Mouse (Mus musculus): Measurements from ENCODE around the gene Arhgap32. TPM values are rescaled to one million over a fixed set of nuclear protein-coding genes. Genes with fewer than 3 reads are reported as not detected.

The Arhgap32 gene
- 9.6 and 10.7 TPM in 2 replicates for polyA plus RNA-seq (2015; fragmentation: Nextera tagmentation; extraction: Ambion mirVana)

- no peak within 1 kb of the TSS for H3K27ac ChIP-seq (ENCODE audit: low read length)
These were observed at the start of gene Arhgap32 for GRCm38 (mm10) chr9:32115786-32116185. TSS of gene Arhgap32 (plus strand) at chr9:32116136.

GRCm38 (mm10) chr9:32072778-32073177 is 43.2 kb upstream of the Arhgap32 start:
- Histone ChIP-seq H3K36me3 (ENCODE audit: insufficient read depth, low read length) (0 out of 2 replicates have a peak, but pooled peaks cover 4% of the 10 kb centered on the region), H3K4me3 (ENCODE audit: low read length) (no peak overlapping the region), H3K9me3 (ENCODE audit: low read length) (no peaks in the 10 kb centered on the region), H3K4me2 (replicated peaks; ENCODE audit: low read depth, low read length) (no peak overlapping the region), H3K27ac (ENCODE audit: low read length) (no peak overlapping the region), H3K4me1 (ENCODE audit: insufficient read depth, low read length) (no peaks in the 10 kb centered on the region), H3K9ac (replicated peaks; ENCODE audit: low read length) (no peak overlapping the region), H3K27me3 (ENCODE audit: insufficient read depth, low read length) (no peaks in the 10 kb centered on the region)
- 87% methylated on average over 6 of the region's 6 CpGs for WGBS
- no peak for ATAC-seq (ENCODE audit: low FRiP score, low TSS enrichment)

More at GRCm38 (mm10) chr9:32115786-32116185, at the start of gene Arhgap32:
- Histone ChIP-seq H3K4me3 (ENCODE audit: low read length) (no peak within 1 kb of the TSS), H3K27me3 (ENCODE audit: insufficient read depth, low read length) (no peaks in the 10 kb centered on the region), H3K4me1 (ENCODE audit: insufficient read depth, low read length) (peaks cover 5% of the 10 kb centered on the region; the same call in 1 of the 2 replicates), H3K4me2 (replicated peaks; ENCODE audit: low read depth, low read length) (no peak within 1 kb of the TSS), H3K9ac (replicated peaks; ENCODE audit: low read length) (no peak within 1 kb of the TSS), H3K36me3 (ENCODE audit: insufficient read depth, low read length) (no peaks in the 10 kb centered on the region), H3K9me3 (ENCODE audit: low read length) (no peaks in the 10 kb centered on the region)
- 82% methylated on average over 1 of the region's 1 CpGs for WGBS
- no peak for ATAC-seq (ENCODE audit: low FRiP score, low TSS enrichment)

- ATAC-seq (ENCODE audit: low FRiP score, low TSS enrichment), result no peak
- 58% methylated on average over 4 of the region's 4 CpGs for WGBS
These were observed 27.7 kb upstream of the Arhgap32 start for GRCm38 (mm10) chr9:32088106-32088776.

GRCm38 (mm10) chr9:32088882-32089281 is 27.1 kb upstream of the Arhgap32 start:
- Histone ChIP-seq H3K9ac (replicated peaks; ENCODE audit: low read length) (no peak overlapping the region), H3K27me3 (ENCODE audit: insufficient read depth, low read length) (no peaks in the 10 kb centered on the region), H3K4me2 (replicated peaks; ENCODE audit: low read depth, low read length) (no peak overlapping the region), H3K4me1 (ENCODE audit: insufficient read depth, low read length) (peaks cover 11% of the 10 kb centered on the region), H3K27ac (ENCODE audit: low read length) (no peak overlapping the region), H3K4me3 (ENCODE audit: low read length) (no peak overlapping the region), H3K9me3 (ENCODE audit: low read length) (no peaks in the 10 kb centered on the region), H3K36me3 (ENCODE audit: insufficient read depth, low read length) (no peaks in the 10 kb centered on the region)
- ATAC-seq (ENCODE audit: low FRiP score, low TSS enrichment), result no peak
- WGBS, result 75% methylated on average over 3 of the region's 3 CpGs

More at GRCm38 (mm10) chr9:32088106-32088776, 27.7 kb upstream of the Arhgap32 start:
- peaks cover 11% of the 10 kb centered on the region for H3K4me1 ChIP-seq (ENCODE audit: insufficient read depth, low read length)
- no peaks in the 10 kb centered on the region for H3K36me3 ChIP-seq (ENCODE audit: insufficient read depth, low read length)
- no peaks in the 10 kb centered on the region for H3K27me3 ChIP-seq (ENCODE audit: insufficient read depth, low read length)
- H3K4me3 ChIP-seq (ENCODE audit: low read length), result no peak overlapping the region
- H3K27ac ChIP-seq (ENCODE audit: low read length), result 0 out of 2 replicates have a peak overlapping the region, but pooled peaks have one; percentile 4
- H3K9ac ChIP-seq (replicated peaks; ENCODE audit: low read length), result no peak overlapping the region
- no peak overlapping the region for H3K4me2 ChIP-seq (replicated peaks; ENCODE audit: low read depth, low read length)
- no peaks in the 10 kb centered on the region for H3K9me3 ChIP-seq (ENCODE audit: low read length)

- WGBS, result 46% methylated on average over 2 of the region's 2 CpGs
- no peak overlapping the region for H3K9ac ChIP-seq (replicated peaks; ENCODE audit: low read length)
- no peaks in the 10 kb centered on the region for H3K36me3 ChIP-seq (ENCODE audit: insufficient read depth, low read length)
- ATAC-seq (ENCODE audit: low FRiP score, low TSS enrichment), result no peak
- no peaks in the 10 kb centered on the region for H3K9me3 ChIP-seq (ENCODE audit: low read length)
- no peak overlapping the region for H3K4me2 ChIP-seq (replicated peaks; ENCODE audit: low read depth, low read length)
- no peak overlapping the region for H3K4me3 ChIP-seq (ENCODE audit: low read length)
- H3K27ac ChIP-seq (ENCODE audit: low read length), result no peak overlapping the region
- H3K27me3 ChIP-seq (ENCODE audit: insufficient read depth, low read length), result no peaks in the 10 kb centered on the region
- H3K4me1 ChIP-seq (ENCODE audit: insufficient read depth, low read length), result peaks cover 17% of the 10 kb centered on the region
These were observed 22.5 kb upstream of the Arhgap32 start for GRCm38 (mm10) chr9:32093456-32093855.

- H3K27ac ChIP-seq (ENCODE audit: low read length), result no peak overlapping the region
- no peak for ATAC-seq (ENCODE audit: low FRiP score, low TSS enrichment)
- H3K9ac ChIP-seq (replicated peaks; ENCODE audit: low read length), result no peak overlapping the region
- 47% methylated on average over 13 of the region's 13 CpGs for WGBS
- no peak overlapping the region for H3K4me3 ChIP-seq (ENCODE audit: low read length)
- H3K9me3 ChIP-seq (ENCODE audit: low read length), result no peaks in the 10 kb centered on the region
- no peaks in the 10 kb centered on the region for H3K36me3 ChIP-seq (ENCODE audit: insufficient read depth, low read length)
- H3K27me3 ChIP-seq (ENCODE audit: insufficient read depth, low read length), result no peaks in the 10 kb centered on the region
- peaks cover 16% of the 10 kb centered on the region for H3K4me1 ChIP-seq (ENCODE audit: insufficient read depth, low read length)
- H3K4me2 ChIP-seq (replicated peaks; ENCODE audit: low read depth, low read length), result no peak overlapping the region
These were observed 21.4 kb upstream of the Arhgap32 start for GRCm38 (mm10) chr9:32094351-32095120.

GRCm38 (mm10) chr9:32095511-32095910 is 20.4 kb upstream of the Arhgap32 start:
- Histone ChIP-seq H3K4me3 (ENCODE audit: low read length) (no peak overlapping the region), H3K27me3 (ENCODE audit: insufficient read depth, low read length) (no peaks in the 10 kb centered on the region), H3K9me3 (ENCODE audit: low read length) (no peaks in the 10 kb centered on the region), H3K27ac (ENCODE audit: low read length) (no peak overlapping the region), H3K4me1 (ENCODE audit: insufficient read depth, low read length) (peaks cover 16% of the 10 kb centered on the region), H3K9ac (replicated peaks; ENCODE audit: low read length) (no peak overlapping the region), H3K4me2 (replicated peaks; ENCODE audit: low read depth, low read length) (no peak overlapping the region), H3K36me3 (ENCODE audit: insufficient read depth, low read length) (no peaks in the 10 kb centered on the region)
- no peak for ATAC-seq (ENCODE audit: low FRiP score, low TSS enrichment)
- WGBS, result 81% methylated on average over 4 of the region's 4 CpGs

GRCm38 (mm10) chr9:32096541-32096940 is 19.4 kb upstream of the Arhgap32 start:
- Histone ChIP-seq H3K4me2 (replicated peaks; ENCODE audit: low read depth, low read length) (no peak overlapping the region), H3K9ac (replicated peaks; ENCODE audit: low read length) (peak overlapping the region; percentile 38; the same call in 1 of the 2 replicates)

GRCm38 (mm10) chr9:32097123-32097522 is 18.8 kb upstream of the Arhgap32 start:
- ATAC-seq (ENCODE audit: low FRiP score, low TSS enrichment), result no peak
- Histone ChIP-seq H3K27me3 (ENCODE audit: insufficient read depth, low read length) (no peaks in the 10 kb centered on the region), H3K27ac (ENCODE audit: low read length) (no peak overlapping the region), H3K36me3 (ENCODE audit: insufficient read depth, low read length) (no peaks in the 10 kb centered on the region), H3K4me2 (replicated peaks; ENCODE audit: low read depth, low read length) (no peak overlapping the region), H3K9ac (replicated peaks; ENCODE audit: low read length) (no peak overlapping the region), H3K4me3 (ENCODE audit: low read length) (no peak overlapping the region), H3K9me3 (ENCODE audit: low read length) (no peaks in the 10 kb centered on the region), H3K4me1 (ENCODE audit: insufficient read depth, low read length) (peaks cover 16% of the 10 kb centered on the region)
- 60% methylated on average over 4 of the region's 4 CpGs for WGBS

More at GRCm38 (mm10) chr9:32096541-32096940, 19.4 kb upstream of the Arhgap32 start:
- 50% methylated on average over 7 of the region's 7 CpGs for WGBS
- H3K9me3 ChIP-seq (ENCODE audit: low read length), result no peaks in the 10 kb centered on the region
- no peak overlapping the region for H3K4me3 ChIP-seq (ENCODE audit: low read length)
- H3K4me1 ChIP-seq (ENCODE audit: insufficient read depth, low read length), result peaks cover 16% of the 10 kb centered on the region
- H3K27ac ChIP-seq (ENCODE audit: low read length), result peak overlapping the region; percentile 68
- H3K36me3 ChIP-seq (ENCODE audit: insufficient read depth, low read length), result no peaks in the 10 kb centered on the region
- ATAC-seq (ENCODE audit: low FRiP score, low TSS enrichment), result no peak
- H3K27me3 ChIP-seq (ENCODE audit: insufficient read depth, low read length), result no peaks in the 10 kb centered on the region
